8 mouse cellular contexts compared by ENCODE assay signal in genomic region chr1:51445854-51446460, GRCm38 (mm10). TPM values are rescaled to one million over a fixed set of nuclear protein-coding genes. Genes with fewer than 3 reads are reported as not detected.
DNase-seq lines count a peak whose midpoint lies in the region; ATAC-seq and TF ChIP-seq lines count a peak whose summit lies in the region.
"Had no signal": no experiment of that assay in that cellular context is flagged by ENCODE, and none has a peak within 500 bp of the region (broad histone marks: within the 10 kb centered on the region; RNA-seq: fewer than 3 reads in every experiment).

No protein-coding gene starts in this region.

- H3K4me2 ChIP-seq in hindbrain, postnatal 0 days (ENCODE audit: low read depth, low read length) = peak overlapping the region; percentile 20
- H3K4me2 ChIP-seq in limb, embryonic 14.5 days (replicated peaks; ENCODE audit: low read depth, low read length, severe bottlenecking) = 0 out of 2 replicates have a peak overlapping the region, but pooled peaks have one; percentile 16
- H3K4me2 ChIP-seq: liver, embryonic 13.5 days had no signal

- peak; percentile 46 for TF ChIP-seq CTCF in hindbrain, postnatal 0 days (IDR thresholded peaks at IDR 0.05; ENCODE audit: low read depth)

- H3K27me3 ChIP-seq in hindbrain, postnatal 0 days (ENCODE audit: insufficient read depth, low read length) = no peaks in the 10 kb centered on the region
- no peaks in the 10 kb centered on the region for H3K27me3 ChIP-seq in limb, embryonic 14.5 days (ENCODE audit: control insufficient read depth, insufficient read depth, low read length)
- H3K27me3 ChIP-seq: liver, embryonic 13.5 days had no signal

- peak; percentile 39 for DNase-seq in R1 (ENCODE audit: low read depth, low spot score)
- DNase-seq in hindbrain, postnatal 0 days (ENCODE audit: low spot score) = peak; percentile 86
- DNase-seq in limb, embryonic 14.5 days (ENCODE audit: low spot score) = peak; percentile 71
- DNase-seq in gastrocnemius, adult 18-20 months (ENCODE audit: low spot score) = no peak
- DNase-seq in thymus, postnatal 10 days (ENCODE audit: low spot score in 2 of 2) = no peak
- DNase-seq in spleen, postnatal 4 days (ENCODE audit: low spot score in 2 of 2) = no peak
- DNase-seq: liver, embryonic 13.5 days had no signal

- no peak overlapping the region for H3K27ac ChIP-seq in hindbrain, postnatal 0 days
- 0 out of 2 replicates have a peak overlapping the region, but pooled peaks have one; percentile 39 for H3K27ac ChIP-seq in limb, embryonic 14.5 days (replicated peaks; ENCODE audit: low read depth, low read length)
- H3K27ac ChIP-seq: liver, embryonic 13.5 days had no signal

- H3K9me3 ChIP-seq in hindbrain, postnatal 0 days (ENCODE audit: low read length) = no peaks in the 10 kb centered on the region
- no peaks in the 10 kb centered on the region for H3K9me3 ChIP-seq in limb, embryonic 14.5 days (ENCODE audit: control insufficient read depth, low read length)
- H3K9me3 ChIP-seq: liver, embryonic 13.5 days had no signal

- H3K4me3 ChIP-seq in hindbrain, postnatal 0 days (ENCODE audit: low read length) = no peak overlapping the region
- H3K4me3 ChIP-seq in limb, embryonic 14.5 days (replicated peaks; ENCODE audit: low read length) = no peak overlapping the region
- H3K4me3 ChIP-seq: liver, embryonic 13.5 days had no signal

- TF ChIP-seq POLR2A in limb, embryonic 14.5 days (IDR thresholded peaks at IDR 0.05; ENCODE audit: borderline replicate concordance, extremely low read depth, insufficient read depth, insufficient read length) = no peak

- 0 out of 2 replicates have a peak, but pooled peaks cover 3% of the 10 kb centered on the region for H3K4me1 ChIP-seq in hindbrain, postnatal 0 days (ENCODE audit: insufficient read depth, low read length)
- H3K4me1 ChIP-seq in limb, embryonic 14.5 days (ENCODE audit: control insufficient read depth, insufficient read depth, low read length) = peaks cover 6% of the 10 kb centered on the region
- H3K4me1 ChIP-seq: liver, embryonic 13.5 days had no signal

- no peaks in the 10 kb centered on the region for H3K36me3 ChIP-seq in hindbrain, postnatal 0 days (ENCODE audit: insufficient read depth, low read length)
- no peaks in the 10 kb centered on the region for H3K36me3 ChIP-seq in limb, embryonic 14.5 days (ENCODE audit: control insufficient read depth, insufficient read depth, low read length)
- H3K36me3 ChIP-seq: liver, embryonic 13.5 days had no signal

- H3K9ac ChIP-seq in hindbrain, postnatal 0 days (replicated peaks; ENCODE audit: low read length) = no peak overlapping the region
- no peak overlapping the region; the same call in 1 of the 2 replicates for H3K9ac ChIP-seq in limb, embryonic 14.5 days (ENCODE audit: low read depth, low read length, severe bottlenecking)
- H3K9ac ChIP-seq: liver, embryonic 13.5 days had no signal

- peak; percentile 70 for ATAC-seq in cerebellum, adult (ENCODE audit: insufficient number of reproducible peaks, low FRiP score, low TSS enrichment)
- peak; percentile 43; the same call in 1 of the 2 replicates for ATAC-seq in hindbrain, postnatal 0 days
- ATAC-seq in limb, embryonic 14.5 days (ENCODE audit: low FRiP score, low read depth) = peak; percentile 72; the same call in 1 of the 2 replicates

- WGBS in hindbrain, postnatal 0 days = 11% methylated on average over 9 of the region's 9 CpGs
- WGBS in limb, embryonic 14.5 days = 16% methylated on average over 9 of the region's 9 CpGs

RNA-seq across cellular contexts. Expression of gene Nabp1, which starts 32.3 kb away (rescaled TPM):
- total RNA-seq in hindbrain, postnatal 0 days (2014; rRNA removed) = 3.3 and 4.1 TPM in 2 replicates
- 3.1 and 4.1 TPM in 2 replicates for polyA plus RNA-seq in hindbrain, postnatal 0 days (2015; fragmentation: Nextera tagmentation; extraction: Ambion mirVana)
- 5.4 and 7.0 TPM in 2 replicates for polyA plus RNA-seq in limb, embryonic 14.5 days (2012; rRNA removed)
- 8.6 and 8.8 TPM in 2 replicates for polyA plus RNA-seq in limb, embryonic 14.5 days (2014; fragmentation: Nextera tagmentation; extraction: Ambion mirVana)
- 10 to 100 TPM; 14.2 to 15.8 TPM for total RNA-seq in gastrocnemius, adult 18-20 months (2021)

Comparison
In these comparisons a context has a peak if more than half of its experiments do, and no peak if none do; other contexts are left out.
1. DNase-seq: peak in R1 (single experiment), hindbrain, postnatal 0 days (single experiment) and limb, embryonic 14.5 days (single experiment); none in gastrocnemius, adult 18-20 months (single experiment), thymus, postnatal 10 days (0 of 2) and spleen, postnatal 4 days (0 of 2).
2. Peak in every context shown above with its lines, with median percentiles within 50 percentile points of each other: ATAC-seq.